Mouse (Mus musculus): Measurements from ENCODE around the gene Ldb2. TPM values are rescaled to one million over a fixed set of nuclear protein-coding genes. Genes with fewer than 3 reads are reported as not detected.

Ldb2 gene
- polyA plus RNA-seq, 1 experiment from 2014 or later: 51.5 TPM

GRCm38 (mm10) chr5:44693674-44694073 is 105.8 kb downstream of the Ldb2 start:
- no peak overlapping the region for H3K4me2 ChIP-seq (ENCODE audit: low read depth, low read length)
- no peak overlapping the region for H3K9ac ChIP-seq (replicated peaks; ENCODE audit: low read length)
- no peak overlapping the region for H3K4me3 ChIP-seq (ENCODE audit: low read depth, low read length)
- no peaks in the 10 kb centered on the region for H3K9me3 ChIP-seq (replicated peaks; ENCODE audit: control insufficient read depth, low read length)
- ATAC-seq (replicated peaks; ENCODE audit: insufficient number of reproducible peaks, low FRiP score, low TSS enrichment, low read depth) (no peak), DNase-seq (ENCODE audit: low spot score) (no peak)
- H3K36me3 ChIP-seq (replicated peaks; ENCODE audit: control insufficient read depth, insufficient read depth, low read depth, low read length): no peaks in the 10 kb centered on the region
- 61% methylated on average over 5 of the region's 5 CpGs for WGBS
- H3K27me3 ChIP-seq (ENCODE audit: control insufficient read depth, insufficient read depth, low read length): no peaks in the 10 kb centered on the region
- no peaks in the 10 kb centered on the region for H3K4me1 ChIP-seq (ENCODE audit: control insufficient read depth, insufficient read depth, low read length)
- no peak overlapping the region for H3K27ac ChIP-seq (replicated peaks; ENCODE audit: low read depth, low read length)

DNA sequence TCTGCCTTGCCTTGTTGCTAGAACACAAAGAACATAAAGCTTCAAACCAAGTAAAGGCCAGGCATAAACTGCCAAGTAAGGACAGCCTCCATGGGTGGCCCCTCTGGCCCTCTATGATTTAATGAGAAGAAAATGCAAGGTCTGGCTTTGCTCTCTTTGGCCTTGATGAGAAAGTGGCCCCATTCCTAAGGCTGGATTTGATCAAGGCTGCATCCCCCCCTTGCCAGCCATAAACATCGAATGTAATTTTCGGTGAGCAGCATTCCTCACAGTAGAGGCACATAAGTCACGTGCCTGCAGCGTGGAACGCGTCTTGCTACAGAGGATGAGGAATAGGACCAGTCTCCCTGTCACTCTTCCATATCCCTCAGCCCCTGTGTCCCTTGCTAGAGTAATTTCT is 113.1 kb downstream of the Ldb2 start:
- WGBS: 59% methylated on average over 6 of the region's 6 CpGs
- H3K27ac ChIP-seq (replicated peaks; ENCODE audit: low read depth, low read length): no peak overlapping the region

DNA sequence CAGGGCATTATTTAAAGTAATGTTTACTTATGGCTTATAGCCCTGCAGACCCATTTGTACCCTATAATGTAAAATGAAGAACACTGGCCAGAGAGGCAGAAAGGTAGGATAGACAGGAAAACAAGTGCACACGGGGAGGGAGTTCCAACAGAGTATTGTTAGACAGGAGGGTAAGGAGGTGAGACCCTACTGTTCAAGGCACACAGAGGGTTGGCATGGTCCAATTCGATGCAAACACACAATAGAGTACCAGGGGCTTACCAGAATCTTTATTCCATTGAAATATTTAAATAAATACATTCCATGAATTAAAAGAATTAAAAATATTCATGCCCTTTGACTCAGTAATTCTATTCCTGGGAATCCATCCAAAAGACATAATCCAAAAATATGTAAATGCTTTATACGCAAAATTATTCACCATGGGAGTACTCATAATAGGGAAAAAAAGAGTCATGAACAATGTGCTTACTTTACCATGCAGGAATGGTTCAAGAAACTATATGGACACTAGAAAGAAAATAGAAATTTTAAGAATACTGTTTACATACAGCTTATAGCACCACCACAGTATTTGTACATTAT is 118.3 kb downstream of the Ldb2 start:
- no peaks in the 10 kb centered on the region for H3K4me1 ChIP-seq (ENCODE audit: control insufficient read depth, insufficient read depth, low read length)
- H3K27me3 ChIP-seq (ENCODE audit: control insufficient read depth, insufficient read depth, low read length): no peaks in the 10 kb centered on the region
- H3K4me3 ChIP-seq (ENCODE audit: low read depth, low read length): no peak overlapping the region
- H3K27ac ChIP-seq (replicated peaks; ENCODE audit: low read depth, low read length): no peak overlapping the region
- DNase-seq (ENCODE audit: low spot score): no peak
- 86% methylated on average over 3 of the region's 3 CpGs for WGBS
- no peak overlapping the region for H3K9ac ChIP-seq (replicated peaks; ENCODE audit: low read length)
- no peaks in the 10 kb centered on the region for H3K9me3 ChIP-seq (replicated peaks; ENCODE audit: control insufficient read depth, low read length)
- H3K36me3 ChIP-seq (replicated peaks; ENCODE audit: control insufficient read depth, insufficient read depth, low read depth, low read length): no peaks in the 10 kb centered on the region
- no peak overlapping the region for H3K4me2 ChIP-seq (ENCODE audit: low read depth, low read length)
- no peak for ATAC-seq (replicated peaks; ENCODE audit: insufficient number of reproducible peaks, low FRiP score, low TSS enrichment, low read depth)

More for the DNA sequence above, 113.1 kb downstream of the Ldb2 start:
- Histone ChIP-seq H3K27me3 (ENCODE audit: control insufficient read depth, insufficient read depth, low read length) (no peaks in the 10 kb centered on the region), H3K4me3 (ENCODE audit: low read depth, low read length) (no peak overlapping the region), H3K4me1 (ENCODE audit: control insufficient read depth, insufficient read depth, low read length) (no peaks in the 10 kb centered on the region), H3K9ac (replicated peaks; ENCODE audit: low read length) (no peak overlapping the region), H3K4me2 (ENCODE audit: low read depth, low read length) (no peak overlapping the region), H3K36me3 (replicated peaks; ENCODE audit: control insufficient read depth, insufficient read depth, low read depth, low read length) (no peaks in the 10 kb centered on the region), H3K9me3 (replicated peaks; ENCODE audit: control insufficient read depth, low read length) (no peaks in the 10 kb centered on the region)
- DNase-seq (ENCODE audit: low spot score) (peak; percentile 58), ATAC-seq (replicated peaks; ENCODE audit: insufficient number of reproducible peaks, low FRiP score, low TSS enrichment, low read depth) (no peak)

GRCm38 (mm10) chr5:44677814-44678213 is 121.7 kb downstream of the Ldb2 start:
- Histone ChIP-seq H3K4me1 (ENCODE audit: control insufficient read depth, insufficient read depth, low read length) (no peaks in the 10 kb centered on the region; the same call in 1 of the 2 replicates), H3K4me2 (ENCODE audit: low read depth, low read length) (no peak overlapping the region)

GRCm38 (mm10) chr5:44676145-44676754 is 123.2 kb downstream of the Ldb2 start:
- Histone ChIP-seq H3K4me2 (ENCODE audit: low read depth, low read length) (no peak overlapping the region), H3K27ac (replicated peaks; ENCODE audit: low read depth, low read length) (no peak overlapping the region), H3K4me1 (ENCODE audit: control insufficient read depth, insufficient read depth, low read length) (no peaks in the 10 kb centered on the region; the same call in 1 of the 2 replicates), H3K27me3 (ENCODE audit: control insufficient read depth, insufficient read depth, low read length) (no peaks in the 10 kb centered on the region), H3K4me3 (ENCODE audit: low read depth, low read length) (no peak overlapping the region), H3K9me3 (replicated peaks; ENCODE audit: control insufficient read depth, low read length) (no peaks in the 10 kb centered on the region), H3K36me3 (replicated peaks; ENCODE audit: control insufficient read depth, insufficient read depth, low read depth, low read length) (no peaks in the 10 kb centered on the region), H3K9ac (replicated peaks; ENCODE audit: low read length) (no peak overlapping the region)
- WGBS: 77% methylated on average over 5 of the region's 5 CpGs
- ATAC-seq (replicated peaks; ENCODE audit: insufficient number of reproducible peaks, low FRiP score, low TSS enrichment, low read depth) (no peak), DNase-seq (ENCODE audit: low spot score) (no peak)

More at GRCm38 (mm10) chr5:44677814-44678213, 121.7 kb downstream of the Ldb2 start:
- WGBS: 89% methylated on average over 5 of the region's 5 CpGs
- ATAC-seq (replicated peaks; ENCODE audit: insufficient number of reproducible peaks, low FRiP score, low TSS enrichment, low read depth) (no peak), DNase-seq (ENCODE audit: low spot score) (no peak)
- no peaks in the 10 kb centered on the region for H3K27me3 ChIP-seq (ENCODE audit: control insufficient read depth, insufficient read depth, low read length)
- H3K27ac ChIP-seq (replicated peaks; ENCODE audit: low read depth, low read length): no peak overlapping the region
- H3K9ac ChIP-seq (replicated peaks; ENCODE audit: low read length): no peak overlapping the region
- H3K36me3 ChIP-seq (replicated peaks; ENCODE audit: control insufficient read depth, insufficient read depth, low read depth, low read length): no peaks in the 10 kb centered on the region
- no peaks in the 10 kb centered on the region for H3K9me3 ChIP-seq (replicated peaks; ENCODE audit: control insufficient read depth, low read length)
- H3K4me3 ChIP-seq (ENCODE audit: low read depth, low read length): no peak overlapping the region

- Histone ChIP-seq H3K27me3 (ENCODE audit: control insufficient read depth, insufficient read depth, low read length) (no peaks in the 10 kb centered on the region), H3K4me3 (ENCODE audit: low read depth, low read length) (no peak overlapping the region), H3K4me2 (ENCODE audit: low read depth, low read length) (no peak overlapping the region), H3K36me3 (replicated peaks; ENCODE audit: control insufficient read depth, insufficient read depth, low read depth, low read length) (no peaks in the 10 kb centered on the region), H3K4me1 (ENCODE audit: control insufficient read depth, insufficient read depth, low read length) (no peaks in the 10 kb centered on the region; the same call in 1 of the 2 replicates), H3K9me3 (replicated peaks; ENCODE audit: control insufficient read depth, low read length) (no peaks in the 10 kb centered on the region), H3K27ac (replicated peaks; ENCODE audit: low read depth, low read length) (no peak overlapping the region), H3K9ac (replicated peaks; ENCODE audit: low read length) (no peak overlapping the region)
- DNase-seq (ENCODE audit: low spot score) (no peak), ATAC-seq (replicated peaks; ENCODE audit: insufficient number of reproducible peaks, low FRiP score, low TSS enrichment, low read depth) (no peak)
- 48% methylated on average over 2 of the region's 2 CpGs for WGBS
Observed at GRCm38 (mm10) chr5:44670336-44670735, 129.1 kb downstream of the Ldb2 start.

GRCm38 (mm10) chr5:44667907-44668306 is 131.6 kb downstream of the Ldb2 start:
- WGBS: 72% methylated on average over 3 of the region's 3 CpGs
- no peak overlapping the region for H3K9ac ChIP-seq (replicated peaks; ENCODE audit: low read length)
- no peaks in the 10 kb centered on the region for H3K9me3 ChIP-seq (replicated peaks; ENCODE audit: control insufficient read depth, low read length)
- H3K27ac ChIP-seq (replicated peaks; ENCODE audit: low read depth, low read length): no peak overlapping the region
- H3K36me3 ChIP-seq (replicated peaks; ENCODE audit: control insufficient read depth, insufficient read depth, low read depth, low read length): no peaks in the 10 kb centered on the region
- H3K4me3 ChIP-seq (ENCODE audit: low read depth, low read length): no peak overlapping the region
- no peaks in the 10 kb centered on the region for H3K4me1 ChIP-seq (ENCODE audit: control insufficient read depth, insufficient read depth, low read length)
- no peak for DNase-seq (ENCODE audit: low spot score)
- no peak for ATAC-seq (replicated peaks; ENCODE audit: insufficient number of reproducible peaks, low FRiP score, low TSS enrichment, low read depth)
- H3K27me3 ChIP-seq (ENCODE audit: control insufficient read depth, insufficient read depth, low read length): no peaks in the 10 kb centered on the region
- H3K4me2 ChIP-seq (ENCODE audit: low read depth, low read length): no peak overlapping the region

GRCm38 (mm10) chr5:44667383-44667782 is 132.1 kb downstream of the Ldb2 start:
- Histone ChIP-seq H3K9me3 (replicated peaks; ENCODE audit: control insufficient read depth, low read length) (no peaks in the 10 kb centered on the region), H3K9ac (replicated peaks; ENCODE audit: low read length) (no peak overlapping the region), H3K27ac (replicated peaks; ENCODE audit: low read depth, low read length) (no peak overlapping the region), H3K27me3 (ENCODE audit: control insufficient read depth, insufficient read depth, low read length) (no peaks in the 10 kb centered on the region), H3K4me3 (ENCODE audit: low read depth, low read length) (no peak overlapping the region), H3K4me2 (ENCODE audit: low read depth, low read length) (no peak overlapping the region), H3K36me3 (replicated peaks; ENCODE audit: control insufficient read depth, insufficient read depth, low read depth, low read length) (no peaks in the 10 kb centered on the region), H3K4me1 (ENCODE audit: control insufficient read depth, insufficient read depth, low read length) (no peaks in the 10 kb centered on the region)
- 76% methylated on average over 10 of the region's 10 CpGs for WGBS
- no peak for DNase-seq (ENCODE audit: low spot score)
- no peak for ATAC-seq (replicated peaks; ENCODE audit: insufficient number of reproducible peaks, low FRiP score, low TSS enrichment, low read depth)

Measured in embryonic facial prominence, embryonic 11.5 days (tissue).